Mouse (Mus musculus): ENCODE data around the gene Krt77. TPM values are rescaled to one million over a fixed set of nuclear protein-coding genes. Genes with fewer than 3 reads are reported as not detected.

The Krt77 gene
- polyA plus RNA-seq, 1 experiment from 2014 or later, result not detected

GRCm38 (mm10) chr15:101852571-101852970 lies 16.9 kb downstream of the Krt77 start:
- DNase-seq (ENCODE audit: low spot score) (no peak), ATAC-seq (replicated peaks; ENCODE audit: low FRiP score) (no peak)
- peaks cover 33% of the 10 kb centered on the region for H3K27me3 ChIP-seq (replicated peaks; ENCODE audit: control insufficient read depth, insufficient read depth, low read length)
- 46% methylated on average over 5 of the region's 5 CpGs for WGBS
- no peaks in the 10 kb centered on the region for H3K36me3 ChIP-seq (ENCODE audit: control insufficient read depth, insufficient read depth, low read length)
- H3K4me1 ChIP-seq (replicated peaks; ENCODE audit: control insufficient read depth, insufficient read depth, low read length), result no peaks in the 10 kb centered on the region
- H3K9ac ChIP-seq (ENCODE audit: low read depth, low read length), result no peak overlapping the region
- no peak overlapping the region for H3K4me3 ChIP-seq (ENCODE audit: low read depth, low read length)
- H3K27ac ChIP-seq (ENCODE audit: low read depth, low read length), result no peak overlapping the region
- H3K4me2 ChIP-seq, result no peak overlapping the region
- H3K9me3 ChIP-seq (ENCODE audit: control insufficient read depth, low read length), result no peaks in the 10 kb centered on the region

GRCm38 (mm10) chr15:101850694-101851093 lies 18.8 kb downstream of the Krt77 start, which contains the start of gene Krt1:
Gene Krt1 (minus strand): TSS chr15:101850794.
- Histone ChIP-seq H3K9me3 (ENCODE audit: control insufficient read depth, low read length) (no peaks in the 10 kb centered on the region), H3K4me2 (no peak within 1 kb of the TSS), H3K4me1 (replicated peaks; ENCODE audit: control insufficient read depth, insufficient read depth, low read length) (no peaks in the 10 kb centered on the region), H3K36me3 (ENCODE audit: control insufficient read depth, insufficient read depth, low read length) (no peaks in the 10 kb centered on the region), H3K27ac (ENCODE audit: low read depth, low read length) (no peak within 1 kb of the TSS), H3K9ac (ENCODE audit: low read depth, low read length) (no peak within 1 kb of the TSS), H3K4me3 (ENCODE audit: low read depth, low read length) (no peak within 1 kb of the TSS), H3K27me3 (replicated peaks; ENCODE audit: control insufficient read depth, insufficient read depth, low read length) (peaks cover 45% of the 10 kb centered on the region)
- 69% methylated on average over 6 of the region's 6 CpGs for WGBS
- DNase-seq (ENCODE audit: low spot score) (no peak), ATAC-seq (replicated peaks; ENCODE audit: low FRiP score) (no peak)

DNA sequence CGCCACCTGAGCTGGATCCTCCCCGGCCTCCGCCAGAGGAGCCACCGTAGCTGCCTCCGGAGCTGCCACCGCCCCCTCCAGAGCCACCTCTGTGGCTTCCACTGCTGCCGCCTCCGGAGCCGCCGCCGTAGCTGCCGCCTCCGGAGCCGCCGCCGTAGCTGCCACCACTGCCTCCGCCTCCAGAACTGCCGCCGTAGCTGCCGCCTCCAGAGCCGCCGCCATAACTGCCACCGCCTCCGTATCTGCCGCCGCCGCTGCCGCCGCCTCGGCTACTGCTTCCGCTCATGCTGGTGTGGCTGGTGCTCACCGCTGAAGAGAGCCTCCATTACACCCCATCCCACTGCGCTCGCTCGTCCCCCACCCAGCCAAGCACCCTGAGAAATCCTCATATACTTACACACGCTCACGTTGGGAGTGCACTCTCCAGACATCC lies 23.5 kb downstream of the Krt77 start:
- under 1% methylated on average over 37 of the region's 37 CpGs for WGBS

DNA sequence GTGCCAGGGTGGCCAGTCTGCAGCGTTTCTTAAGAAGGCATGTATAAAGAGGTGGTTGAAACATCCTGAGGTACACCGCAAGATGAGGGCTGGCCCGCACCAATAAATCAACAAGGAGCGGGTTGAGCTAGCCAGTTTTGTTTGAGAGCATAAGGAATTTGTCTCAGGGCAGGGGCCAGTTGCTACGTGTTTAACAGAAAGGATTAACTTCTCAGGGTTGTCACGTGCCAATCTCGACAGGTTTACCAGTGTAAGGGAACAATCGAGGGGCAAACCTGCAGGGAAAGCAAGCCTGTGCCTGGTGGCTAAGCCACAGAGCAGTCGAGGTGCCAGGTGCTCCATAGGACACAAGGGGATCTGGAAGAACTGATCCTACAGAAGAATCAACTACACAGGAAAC lies 26.3 kb downstream of the Krt77 start:
- WGBS, result 64% methylated on average over 9 of the region's 9 CpGs
- Histone ChIP-seq H3K4me2 (no peak overlapping the region), H3K9ac (ENCODE audit: low read depth, low read length) (no peak overlapping the region), H3K36me3 (ENCODE audit: control insufficient read depth, insufficient read depth, low read length) (no peaks in the 10 kb centered on the region), H3K27ac (ENCODE audit: low read depth, low read length) (no peak overlapping the region), H3K9me3 (ENCODE audit: control insufficient read depth, low read length) (no peaks in the 10 kb centered on the region), H3K4me3 (ENCODE audit: low read depth, low read length) (no peak overlapping the region), H3K27me3 (replicated peaks; ENCODE audit: control insufficient read depth, insufficient read depth, low read length) (peaks cover 31% of the 10 kb centered on the region), H3K4me1 (replicated peaks; ENCODE audit: control insufficient read depth, insufficient read depth, low read length) (no peaks in the 10 kb centered on the region)
- no peak for DNase-seq (ENCODE audit: low spot score)
- ATAC-seq (replicated peaks; ENCODE audit: low FRiP score), result no peak

More for the DNA sequence above, 23.5 kb downstream of the Krt77 start:
- DNase-seq (ENCODE audit: low spot score) (peak; percentile 46), ATAC-seq (replicated peaks; ENCODE audit: low FRiP score) (no peak)
- peak overlapping the region; percentile 44 for H3K4me3 ChIP-seq (ENCODE audit: low read depth, low read length)
- no peak overlapping the region for H3K27ac ChIP-seq (ENCODE audit: low read depth, low read length)
- no peaks in the 10 kb centered on the region for H3K36me3 ChIP-seq (ENCODE audit: control insufficient read depth, insufficient read depth, low read length)
- peak overlapping the region; percentile 52 for H3K9ac ChIP-seq (ENCODE audit: low read depth, low read length)
- H3K27me3 ChIP-seq (replicated peaks; ENCODE audit: control insufficient read depth, insufficient read depth, low read length), result peaks cover 44% of the 10 kb centered on the region
- H3K9me3 ChIP-seq (ENCODE audit: control insufficient read depth, low read length), result no peaks in the 10 kb centered on the region
- peak overlapping the region; percentile 72 for H3K4me2 ChIP-seq
- no peaks in the 10 kb centered on the region for H3K4me1 ChIP-seq (replicated peaks; ENCODE audit: control insufficient read depth, insufficient read depth, low read length)

- Histone ChIP-seq H3K4me3 (ENCODE audit: low read depth, low read length) (no peak overlapping the region), H3K9ac (ENCODE audit: low read depth, low read length) (no peak overlapping the region), H3K36me3 (ENCODE audit: control insufficient read depth, insufficient read depth, low read length) (no peaks in the 10 kb centered on the region), H3K27ac (ENCODE audit: low read depth, low read length) (no peak overlapping the region), H3K4me2 (no peak overlapping the region), H3K4me1 (replicated peaks; ENCODE audit: control insufficient read depth, insufficient read depth, low read length) (no peaks in the 10 kb centered on the region), H3K27me3 (replicated peaks; ENCODE audit: control insufficient read depth, insufficient read depth, low read length) (no peaks in the 10 kb centered on the region), H3K9me3 (ENCODE audit: control insufficient read depth, low read length) (no peaks in the 10 kb centered on the region)
- no peak for DNase-seq (ENCODE audit: low spot score)
- WGBS, result 54% methylated on average over 5 of the region's 5 CpGs
- ATAC-seq (replicated peaks; ENCODE audit: low FRiP score), result no peak
Measured at GRCm38 (mm10) chr15:101834784-101835328, 34.6 kb downstream of the Krt77 start.

DNA sequence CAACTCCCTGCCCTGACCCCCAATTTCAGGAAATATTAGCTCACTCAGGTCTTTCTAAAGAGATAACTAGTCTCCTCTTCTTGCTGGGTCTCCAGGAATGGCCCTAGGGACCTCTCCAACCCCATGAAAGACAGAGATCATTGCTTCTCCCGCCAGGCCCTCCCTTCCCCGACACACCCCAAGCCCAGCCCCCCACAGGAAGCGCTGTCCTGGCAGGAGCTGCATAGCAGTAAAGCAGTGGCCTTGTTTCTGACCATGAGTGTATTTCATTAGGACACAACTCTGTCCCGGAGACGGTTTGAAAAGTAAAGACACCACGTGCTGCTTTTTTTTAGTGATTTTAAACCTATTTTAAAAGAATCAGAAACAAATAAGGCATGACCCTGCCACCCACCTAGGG lies 36.4 kb downstream of the Krt77 start:
- DNase-seq (ENCODE audit: low spot score) (no peak), ATAC-seq (replicated peaks; ENCODE audit: low FRiP score) (no peak)
- H3K27ac ChIP-seq (ENCODE audit: low read depth, low read length), result no peak overlapping the region
- no peaks in the 10 kb centered on the region; the same call in 1 of the 2 replicates for H3K27me3 ChIP-seq (replicated peaks; ENCODE audit: control insufficient read depth, insufficient read depth, low read length)
- H3K4me3 ChIP-seq (ENCODE audit: low read depth, low read length), result no peak overlapping the region
- H3K4me2 ChIP-seq, result no peak overlapping the region
- H3K36me3 ChIP-seq (ENCODE audit: control insufficient read depth, insufficient read depth, low read length), result no peaks in the 10 kb centered on the region
- no peaks in the 10 kb centered on the region for H3K4me1 ChIP-seq (replicated peaks; ENCODE audit: control insufficient read depth, insufficient read depth, low read length)
- no peaks in the 10 kb centered on the region for H3K9me3 ChIP-seq (ENCODE audit: control insufficient read depth, low read length)
- H3K9ac ChIP-seq (ENCODE audit: low read depth, low read length), result no peak overlapping the region
- WGBS, result 38% methylated on average over 6 of the region's 6 CpGs

DNA sequence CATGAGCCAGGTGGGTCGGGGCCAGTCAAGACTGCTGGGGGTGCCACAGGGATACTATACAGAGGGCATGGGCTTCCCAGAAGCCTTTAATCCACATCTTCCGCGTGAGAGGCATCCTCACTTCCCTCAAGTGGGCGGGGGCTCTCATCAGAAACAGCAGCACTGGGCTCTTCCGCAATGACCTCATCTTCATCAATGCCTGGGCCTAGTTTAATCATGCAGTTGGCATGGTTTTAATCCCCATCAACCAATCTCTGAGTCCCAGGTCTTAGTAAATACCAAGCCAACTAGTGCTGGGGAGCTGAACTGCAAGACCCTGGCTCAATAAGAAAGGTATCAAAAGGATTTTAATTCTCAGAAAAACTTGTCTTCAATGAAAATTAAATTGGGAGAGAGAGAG lies 40.1 kb downstream of the Krt77 start:
- no peak for ATAC-seq (replicated peaks; ENCODE audit: low FRiP score)
- Histone ChIP-seq H3K4me2 (no peak overlapping the region), H3K27ac (ENCODE audit: low read depth, low read length) (no peak overlapping the region), H3K4me1 (replicated peaks; ENCODE audit: control insufficient read depth, insufficient read depth, low read length) (no peaks in the 10 kb centered on the region), H3K9ac (ENCODE audit: low read depth, low read length) (no peak overlapping the region), H3K4me3 (ENCODE audit: low read depth, low read length) (no peak overlapping the region), H3K9me3 (ENCODE audit: control insufficient read depth, low read length) (no peaks in the 10 kb centered on the region), H3K36me3 (ENCODE audit: control insufficient read depth, insufficient read depth, low read length) (no peaks in the 10 kb centered on the region), H3K27me3 (replicated peaks; ENCODE audit: control insufficient read depth, insufficient read depth, low read length) (no peaks in the 10 kb centered on the region; the same call in 1 of the 2 replicates)
- no peak for DNase-seq (ENCODE audit: low spot score)
- 68% methylated on average over 5 of the region's 5 CpGs for WGBS

- DNase-seq (ENCODE audit: low spot score) (no peak), ATAC-seq (replicated peaks; ENCODE audit: low FRiP score) (no peak)
- Histone ChIP-seq H3K4me2 (no peak overlapping the region), H3K4me1 (replicated peaks; ENCODE audit: control insufficient read depth, insufficient read depth, low read length) (no peaks in the 10 kb centered on the region), H3K27me3 (replicated peaks; ENCODE audit: control insufficient read depth, insufficient read depth, low read length) (peaks cover 4% of the 10 kb centered on the region; the same call in 1 of the 2 replicates), H3K4me3 (ENCODE audit: low read depth, low read length) (no peak overlapping the region), H3K9me3 (ENCODE audit: control insufficient read depth, low read length) (no peaks in the 10 kb centered on the region), H3K27ac (ENCODE audit: low read depth, low read length) (no peak overlapping the region), H3K36me3 (ENCODE audit: control insufficient read depth, insufficient read depth, low read length) (no peaks in the 10 kb centered on the region), H3K9ac (ENCODE audit: low read depth, low read length) (no peak overlapping the region)
- 31% methylated on average over 3 of the region's 3 CpGs for WGBS
Measured at GRCm38 (mm10) chr15:101821786-101822185, 47.7 kb downstream of the Krt77 start.

DNA sequence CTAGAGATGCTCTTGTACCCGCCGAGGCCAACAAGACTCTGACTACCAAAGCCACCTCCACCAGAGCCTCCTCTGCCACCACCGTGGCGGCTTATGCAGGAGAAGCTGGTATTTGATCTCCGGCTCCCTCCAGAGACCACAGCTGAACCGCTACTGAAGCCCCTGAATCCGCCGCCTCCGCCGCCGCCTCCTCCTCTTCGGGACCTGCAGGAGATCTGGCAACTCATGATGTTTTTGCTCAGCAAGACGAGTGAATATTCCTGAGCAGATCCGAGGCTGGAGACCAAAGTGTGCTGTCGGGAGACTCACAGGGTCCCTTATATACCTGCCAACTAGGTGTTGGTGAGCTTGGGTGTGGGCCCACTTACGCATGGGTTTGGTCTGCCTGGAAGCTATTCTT lies 51.6 kb downstream of the Krt77 start, which contains the start of gene Krt2:
Gene Krt2 (minus strand): TSS at position 295 of the 400 bp plus-strand sequence.
- Histone ChIP-seq H3K27me3 (replicated peaks; ENCODE audit: control insufficient read depth, insufficient read depth, low read length) (peaks cover 4% of the 10 kb centered on the region; the same call in 1 of the 2 replicates), H3K27ac (ENCODE audit: low read depth, low read length) (no peak within 1 kb of the TSS), H3K4me1 (replicated peaks; ENCODE audit: control insufficient read depth, insufficient read depth, low read length) (no peaks in the 10 kb centered on the region), H3K9me3 (ENCODE audit: control insufficient read depth, low read length) (no peaks in the 10 kb centered on the region), H3K4me2 (no peak within 1 kb of the TSS), H3K9ac (ENCODE audit: low read depth, low read length) (no peak within 1 kb of the TSS), H3K4me3 (ENCODE audit: low read depth, low read length) (no peak within 1 kb of the TSS), H3K36me3 (ENCODE audit: control insufficient read depth, insufficient read depth, low read length) (no peaks in the 10 kb centered on the region)
- DNase-seq (ENCODE audit: low spot score) (no peak), ATAC-seq (replicated peaks; ENCODE audit: low FRiP score) (no peak)
- WGBS, result 61% methylated on average over 16 of the region's 16 CpGs

Data from liver, embryonic 11.5 days (tissue).